In genomic region chr1:44122256-44122655, GRCm38 (mm10) we compare ENCODE assay signal across 21 mouse cellular contexts. TPM values are rescaled to one million over a fixed set of nuclear protein-coding genes. Genes with fewer than 3 reads are reported as not detected.
DNase-seq lines count a peak whose midpoint lies in the region; ATAC-seq lines count a peak whose summit lies in the region.
"Had no signal": no experiment of that assay in that cellular context is flagged by ENCODE, and none has a peak within 500 bp of the region (broad histone marks: within the 10 kb centered on the region; RNA-seq: fewer than 3 reads in every experiment).

No protein-coding gene starts in this region.

- no peak overlapping the region for H3K4me2 ChIP-seq in midbrain, embryonic 11.5 days
- H3K4me2 ChIP-seq: embryonic facial prominence, embryonic 12.5 days; forebrain, embryonic 15.5 days; heart, embryonic 12.5 days; limb, embryonic 13.5 days; neural tube, embryonic 12.5 days had no signal

- H3K27ac ChIP-seq in midbrain, embryonic 11.5 days (ENCODE audit: low read depth, low read length), result no peak overlapping the region
- H3K27ac ChIP-seq: embryonic facial prominence, embryonic 12.5 days; forebrain, embryonic 15.5 days; gastrocnemius, adult 2 months; limb, embryonic 13.5 days; liver, embryonic 14.5 days; neural tube, embryonic 12.5 days had no signal

- DNase-seq in 416B (ENCODE audit: low read depth), result peak; percentile 81
- peak; percentile 67 for DNase-seq in T-cell, adult 2 months (ENCODE audit: low spot score)
- DNase-seq in thymus, postnatal 0 days (ENCODE audit: low spot score), result peak; percentile 79
- DNase-seq in midbrain, embryonic 11.5 days (ENCODE audit: low spot score, missing footprints), result no peak
- DNase-seq in urinary bladder, postnatal 14 days (ENCODE audit: low spot score), result no peak
- DNase-seq in layer of hippocampus, postnatal 36 days, result no peak
- DNase-seq in right cerebral cortex, postnatal 14 days, result no peak
- DNase-seq: adrenal gland, adult 2 months; cerebellum, adult 11-12 months; gastrocnemius, adult 2 months; heart, postnatal 36 days; kidney, adult 8-10 months; kidney, postnatal 4 days had no signal

- WGBS in midbrain, embryonic 11.5 days, result 90% methylated on average over 3 of the region's 3 CpGs

- peak; percentile 40 for ATAC-seq in megakaryocyte, adult 5-6 weeks (ENCODE audit: poor library complexity, severe bottlenecking)
- no peak for ATAC-seq in midbrain, embryonic 11.5 days (ENCODE audit: low FRiP score)
- ATAC-seq: forebrain, embryonic 15.5 days; midbrain, embryonic 16.5 days had no signal

- peaks cover 6% of the 10 kb centered on the region; the same call in 1 of the 2 replicates for H3K4me1 ChIP-seq in midbrain, embryonic 11.5 days (ENCODE audit: control insufficient read depth, insufficient read depth, low read length)
- H3K4me1 ChIP-seq: neural tube, embryonic 12.5 days had no signal

- H3K9ac ChIP-seq in midbrain, embryonic 11.5 days (ENCODE audit: low read length), result no peak overlapping the region
- H3K9ac ChIP-seq: embryonic facial prominence, embryonic 12.5 days; forebrain, embryonic 15.5 days; heart, embryonic 12.5 days; limb, embryonic 13.5 days; liver, embryonic 14.5 days; neural tube, embryonic 12.5 days had no signal

- no peak overlapping the region for H3K4me3 ChIP-seq in midbrain, embryonic 11.5 days (ENCODE audit: low read depth, low read length)
- H3K4me3 ChIP-seq: embryonic facial prominence, embryonic 12.5 days; forebrain, embryonic 15.5 days; gastrocnemius, adult 2 months; heart, embryonic 12.5 days; limb, embryonic 13.5 days; neural tube, embryonic 12.5 days had no signal

- no peaks in the 10 kb centered on the region for H3K36me3 ChIP-seq in midbrain, embryonic 11.5 days (ENCODE audit: control insufficient read depth, insufficient read depth, low read length)

- H3K9me3 ChIP-seq in midbrain, embryonic 11.5 days (ENCODE audit: control insufficient read depth, low read length), result no peaks in the 10 kb centered on the region
- H3K9me3 ChIP-seq: embryonic facial prominence, embryonic 12.5 days; forebrain, embryonic 15.5 days; heart, embryonic 12.5 days; limb, embryonic 13.5 days; neural tube, embryonic 12.5 days had no signal

- H3K27me3 ChIP-seq in midbrain, embryonic 11.5 days (ENCODE audit: control insufficient read depth, insufficient read depth, low read length), result no peaks in the 10 kb centered on the region
- H3K27me3 ChIP-seq: embryonic facial prominence, embryonic 12.5 days; forebrain, embryonic 15.5 days; heart, embryonic 12.5 days; limb, embryonic 13.5 days; neural tube, embryonic 12.5 days had no signal

RNA-seq across cellular contexts. Expression of gene Bivm, which starts 3.5 kb away (rescaled TPM):
- total RNA-seq in megakaryocyte, adult 5-6 weeks (2015), result 11.8 and 12.5 TPM in 2 replicates
- 4.4 and 8.7 TPM in 2 replicates for total RNA-seq in megakaryocyte, adult 5-6 weeks (2017)
- 10.1 and 10.3 TPM in 2 replicates for polyA plus RNA-seq in thymus, postnatal 0 days (2015; fragmentation: Nextera tagmentation; extraction: Ambion mirVana)
- polyA plus RNA-seq in midbrain, embryonic 11.5 days (2014; fragmentation: Nextera tagmentation; extraction: Ambion mirVana), result 27.9 and 31.2 TPM in 2 replicates
- 10 to 100 TPM; 34.9 to 39.8 TPM for total RNA-seq in layer of hippocampus, postnatal 36 days (2021)

RNA-seq across cellular contexts. Expression of gene Kdelc1, which starts 3.6 kb away (rescaled TPM):
- 9.6 and 11.1 TPM in 2 replicates for total RNA-seq in megakaryocyte, adult 5-6 weeks (2015)
- 5.4 and 9.9 TPM in 2 replicates for total RNA-seq in megakaryocyte, adult 5-6 weeks (2017)
- polyA plus RNA-seq in thymus, postnatal 0 days (2015; fragmentation: Nextera tagmentation; extraction: Ambion mirVana), result 25.2 and 29.0 TPM in 2 replicates
- 56.8 and 62.1 TPM in 2 replicates for polyA plus RNA-seq in midbrain, embryonic 11.5 days (2014; fragmentation: Nextera tagmentation; extraction: Ambion mirVana)
- total RNA-seq in layer of hippocampus, postnatal 36 days (2021), result 10 to 100 TPM; 10.1 to 10.8 TPM

RNA-seq across cellular contexts. Expression of gene Tex30, which starts 20.0 kb away (rescaled TPM):
- total RNA-seq in megakaryocyte, adult 5-6 weeks (2015), result 36.1 and 61.6 TPM in 2 replicates
- 29.3 TPM in 2 replicates for total RNA-seq in megakaryocyte, adult 5-6 weeks (2017)
- 154 and 161 TPM in 2 replicates for polyA plus RNA-seq in thymus, postnatal 0 days (2015; fragmentation: Nextera tagmentation; extraction: Ambion mirVana)
- polyA plus RNA-seq in midbrain, embryonic 11.5 days (2014; fragmentation: Nextera tagmentation; extraction: Ambion mirVana), result 110 and 115 TPM in 2 replicates
- total RNA-seq in layer of hippocampus, postnatal 36 days (2021), result 10 to 100 TPM; 11.0 to 11.3 TPM

RNA-seq across cellular contexts. Expression of gene Ercc5, which starts 25.3 kb away (rescaled TPM):
- total RNA-seq in megakaryocyte, adult 5-6 weeks (2015), result 7.5 and 7.7 TPM in 2 replicates
- 11.3 and 14.6 TPM in 2 replicates for total RNA-seq in megakaryocyte, adult 5-6 weeks (2017)
- 13.3 TPM in 2 replicates for polyA plus RNA-seq in thymus, postnatal 0 days (2015; fragmentation: Nextera tagmentation; extraction: Ambion mirVana)
- 41.8 and 43.5 TPM in 2 replicates for polyA plus RNA-seq in midbrain, embryonic 11.5 days (2014; fragmentation: Nextera tagmentation; extraction: Ambion mirVana)
- 10 to 100 TPM; 19.8 to 21.5 TPM for total RNA-seq in layer of hippocampus, postnatal 36 days (2021)

Comparison
In these comparisons a context has a peak if more than half of its experiments do, and no peak if none do; other contexts are left out.
1. DNase-seq: peak in 416B (single experiment), T-cell, adult 2 months (single experiment) and thymus, postnatal 0 days (single experiment); none in midbrain, embryonic 11.5 days (single experiment), urinary bladder, postnatal 14 days (single experiment), layer of hippocampus, postnatal 36 days (0 of 2) and right cerebral cortex, postnatal 14 days (single experiment).